Mouse (Mus musculus) midbrain, embryonic 11.5 days (tissue): Measurements from ENCODE around the gene Kng1. TPM values are rescaled to one million over a fixed set of nuclear protein-coding genes. Genes with fewer than 3 reads are reported as not detected.
A peak's percentile ranks its signal among the peaks of the same experiment; 100 is the strongest.

ENCODE experiments used
- ATAC-seq: fragments of 200-750 bp; cut with Nextera tagmentation; 2 replicates; pipeline ENCODE4 v1.8.0; 2017; ENCODE audit warnings: moderate TSS enrichment, moderate library complexity; ENCODE audit not compliant: low FRiP score
- DNase-seq: peaks from one replicate; pipeline ENCODE4 v3.0.0; 2015; ENCODE audit warnings: low spot score; ENCODE audit errors: missing footprints
- H3K27ac ChIP-seq: fragments of 300-500 bp; sonication (generic); 2 replicates; pipeline ENCODE4 v1.5.1; 2014; ENCODE audit warnings: low read depth, low read length
- H3K27me3 ChIP-seq: fragments of 300-500 bp; sonication (generic); 2 replicates; pipeline ENCODE4 v1.6.1; 2014; ENCODE audit warnings: mild to moderate bottlenecking, low read length, moderate library complexity, mixed read lengths; ENCODE audit not compliant: control insufficient read depth, insufficient read depth
- H3K36me3 ChIP-seq: fragments of 300-500 bp; sonication (generic); 2 replicates; pipeline ENCODE4 v1.6.1; 2014; ENCODE audit warnings: mild to moderate bottlenecking, low read length, moderate library complexity, mixed read lengths; ENCODE audit not compliant: control insufficient read depth, insufficient read depth
- H3K4me1 ChIP-seq: fragments of 300-500 bp; sonication (generic); 2 replicates; pipeline ENCODE4 v1.6.1; 2014; ENCODE audit warnings: low read length; ENCODE audit not compliant: control insufficient read depth, insufficient read depth
- H3K4me2 ChIP-seq: fragments of 300-500 bp; sonication (generic); 2 replicates; pipeline ENCODE4 v1.6.1; 2014; ENCODE audit warnings: mild to moderate bottlenecking, moderate library complexity
- H3K4me3 ChIP-seq: fragments of 300-500 bp; sonication (generic); 2 replicates; pipeline ENCODE4 v1.5.1; 2014; ENCODE audit warnings: low read depth, low read length
- H3K9ac ChIP-seq: fragments of 300-500 bp; sonication (generic); 2 replicates; pipeline ENCODE4 v1.6.1; 2014; ENCODE audit warnings: low read length
- H3K9me3 ChIP-seq: fragments of 300-500 bp; sonication (generic); 2 replicates; pipeline ENCODE4 v1.6.1; 2016; ENCODE audit warnings: low read length; ENCODE audit not compliant: control insufficient read depth
- WGBS: fragments of 180-500 bp; shearing (Covaris S2); extraction: QIAGEN DNeasy Blood & Tissue Kit; methylation state at CpG from one replicate; pipeline ENCODE4 v1.1.7; 2014; 5-methylcytosine and 5-hydroxymethylcytosine counted together
- polyA plus RNA-seq: library from polyadenylated mRNA; unstranded; fragments of >200 nt; fragmentation: Nextera tagmentation; extraction: Ambion mirVana; gene quantifications from 2 replicates; pipeline ENCODE4 v1.2.1, GENCODE M21; 2014

Kng1 gene
- polyA plus RNA-seq, 1 experiment from 2014 or later: not detected

DNA sequence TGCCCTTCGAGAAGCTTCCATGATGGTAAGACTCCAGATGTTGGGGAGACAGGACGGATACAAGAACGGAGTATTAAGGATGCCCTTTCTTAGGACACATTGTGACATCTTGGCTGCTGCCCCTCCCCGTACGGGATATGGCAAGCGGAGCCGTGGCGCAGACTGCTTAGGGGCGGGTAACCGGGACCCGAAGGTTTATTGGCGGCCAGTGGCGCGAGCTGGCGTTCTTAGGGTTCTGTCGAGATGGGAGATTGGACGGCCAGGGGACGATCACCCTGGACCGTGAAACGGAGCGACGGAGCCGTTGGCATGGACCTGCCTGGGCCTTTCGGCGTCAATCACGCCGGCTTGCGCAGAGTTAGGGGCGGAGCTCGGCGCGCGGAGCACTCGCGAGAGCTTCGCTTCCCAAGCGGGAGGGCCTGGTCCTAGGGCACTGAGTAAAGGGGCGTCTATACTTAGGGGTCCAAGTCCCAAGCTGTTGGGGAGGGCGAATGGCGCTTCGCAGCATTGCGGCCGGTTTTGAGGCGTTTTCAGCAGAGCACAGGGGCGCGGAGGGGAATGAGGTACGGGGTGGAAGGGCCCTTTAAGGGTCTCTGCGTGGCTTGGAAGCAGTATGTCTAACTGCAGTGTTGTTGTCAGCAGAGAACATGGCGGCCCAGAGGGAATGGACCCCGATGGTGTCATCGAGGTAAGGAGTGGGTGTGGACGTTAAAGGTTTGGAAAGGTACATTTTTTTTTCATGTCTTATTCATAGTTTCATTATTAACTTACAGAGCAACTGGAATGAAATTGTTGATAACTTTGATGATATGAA is 50.5 kb downstream of the Kng1 start:
- H3K27me3 ChIP-seq: no peaks in the 10 kb centered on the region
- DNase-seq (peak; percentile 99), ATAC-seq (peak; percentile 91)
- peak overlapping the region; percentile 100 for H3K9ac ChIP-seq
- under 1% methylated on average over 52 of the region's 52 CpGs for WGBS
- H3K4me2 ChIP-seq: peak overlapping the region; percentile 80
- peaks cover 27% of the 10 kb centered on the region for H3K36me3 ChIP-seq
- H3K27ac ChIP-seq: peak overlapping the region; percentile 92
- peak overlapping the region; percentile 83 for H3K4me3 ChIP-seq
- H3K4me1 ChIP-seq: peaks cover 18% of the 10 kb centered on the region
- H3K9me3 ChIP-seq: no peaks in the 10 kb centered on the region

- ATAC-seq (no peak), DNase-seq (peak; percentile 81)
- Histone ChIP-seq H3K9ac (peak overlapping the region; percentile 100), H3K27me3 (no peaks in the 10 kb centered on the region), H3K4me2 (peak overlapping the region; percentile 80), H3K36me3 (peaks cover 27% of the 10 kb centered on the region), H3K27ac (no peak overlapping the region), H3K4me3 (peak overlapping the region; percentile 83), H3K9me3 (no peaks in the 10 kb centered on the region), H3K4me1 (peaks cover 18% of the 10 kb centered on the region)
- WGBS: 6% methylated on average over 5 of the region's 5 CpGs
Observed at GRCm38 (mm10) chr16:23108943-23109342, 51.3 kb downstream of the Kng1 start.

DNA sequence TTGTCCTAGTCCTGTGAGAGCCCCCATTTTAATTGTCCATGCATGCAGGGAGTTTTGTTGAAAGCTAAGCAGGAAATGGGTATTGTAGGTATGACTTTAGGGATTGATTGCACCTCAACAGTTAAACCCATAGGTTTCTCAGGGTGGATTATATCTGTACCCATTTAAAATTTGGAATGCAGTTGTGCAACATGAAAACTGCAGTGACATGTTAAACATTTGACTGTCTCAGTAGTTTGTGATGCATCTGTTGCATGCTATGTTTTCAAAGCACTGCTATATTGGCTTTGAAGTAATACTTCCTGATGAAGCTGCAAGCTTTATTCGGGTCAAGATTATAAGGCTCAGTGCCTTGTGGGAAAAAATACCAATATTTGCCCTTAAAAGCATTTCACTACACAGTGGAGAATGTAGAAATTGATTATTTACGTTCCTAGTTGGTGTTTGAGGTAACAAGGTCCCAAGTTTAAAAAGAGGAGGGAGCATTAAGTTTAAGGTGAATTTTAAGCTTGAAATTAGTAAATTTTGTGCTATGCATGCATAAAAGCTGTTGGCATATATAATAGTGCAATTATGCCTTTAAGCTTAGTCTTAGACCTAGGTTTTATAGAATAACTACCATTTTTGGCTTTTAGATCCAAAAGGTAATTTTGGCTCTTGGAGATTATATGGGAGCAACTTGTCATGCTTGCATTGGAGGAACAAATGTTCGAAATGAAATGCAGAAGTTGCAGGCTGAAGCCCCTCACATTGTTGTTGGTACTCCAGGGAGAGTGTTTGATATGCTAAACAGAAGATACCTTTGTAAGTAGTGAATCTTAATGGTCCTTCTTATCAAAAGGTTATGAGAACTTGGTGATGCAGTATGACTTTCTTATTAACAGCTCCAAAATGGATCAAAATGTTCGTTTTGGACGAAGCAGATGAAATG is 52.0 kb downstream of the Kng1 start:
- Histone ChIP-seq H3K4me2 (peak overlapping the region; percentile 80), H3K9me3 (no peaks in the 10 kb centered on the region), H3K36me3 (peaks cover 27% of the 10 kb centered on the region), H3K4me3 (peak overlapping the region; percentile 83), H3K27me3 (no peaks in the 10 kb centered on the region), H3K27ac (no peak overlapping the region), H3K4me1 (peaks cover 18% of the 10 kb centered on the region), H3K9ac (peak overlapping the region; percentile 100)
- WGBS: 59% methylated on average over 5 of the region's 5 CpGs
- ATAC-seq (no peak), DNase-seq (peak; percentile 82)

DNA sequence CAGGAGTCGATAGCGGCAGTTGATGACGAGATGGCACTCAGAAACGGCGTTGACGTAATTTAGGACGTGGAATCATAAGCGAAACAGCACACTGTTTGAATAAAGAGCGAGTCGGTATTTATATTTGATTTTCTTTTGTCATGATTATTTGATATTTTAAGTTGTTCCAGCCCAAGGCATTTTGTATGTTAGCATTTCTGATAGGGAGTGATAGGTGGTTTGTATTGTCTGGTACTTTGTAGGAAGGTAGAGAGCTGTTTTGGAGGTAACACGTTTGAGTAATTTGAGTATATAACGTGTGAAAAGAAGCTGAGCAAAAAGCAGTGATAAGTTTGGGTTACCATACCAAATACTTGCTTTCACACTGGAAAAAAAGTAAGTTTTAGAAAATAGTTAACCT is 54.7 kb downstream of the Kng1 start:
- H3K4me3 ChIP-seq: no peak overlapping the region
- no peak overlapping the region for H3K4me2 ChIP-seq
- no peaks in the 10 kb centered on the region for H3K27me3 ChIP-seq
- DNase-seq: peak; percentile 54
- peaks cover 18% of the 10 kb centered on the region for H3K4me1 ChIP-seq
- no peaks in the 10 kb centered on the region for H3K9me3 ChIP-seq
- no peak overlapping the region for H3K9ac ChIP-seq
- 88% methylated on average over 12 of the region's 12 CpGs for WGBS
- no peak for ATAC-seq
- peaks cover 31% of the 10 kb centered on the region for H3K36me3 ChIP-seq
- H3K27ac ChIP-seq: no peak overlapping the region

DNA sequence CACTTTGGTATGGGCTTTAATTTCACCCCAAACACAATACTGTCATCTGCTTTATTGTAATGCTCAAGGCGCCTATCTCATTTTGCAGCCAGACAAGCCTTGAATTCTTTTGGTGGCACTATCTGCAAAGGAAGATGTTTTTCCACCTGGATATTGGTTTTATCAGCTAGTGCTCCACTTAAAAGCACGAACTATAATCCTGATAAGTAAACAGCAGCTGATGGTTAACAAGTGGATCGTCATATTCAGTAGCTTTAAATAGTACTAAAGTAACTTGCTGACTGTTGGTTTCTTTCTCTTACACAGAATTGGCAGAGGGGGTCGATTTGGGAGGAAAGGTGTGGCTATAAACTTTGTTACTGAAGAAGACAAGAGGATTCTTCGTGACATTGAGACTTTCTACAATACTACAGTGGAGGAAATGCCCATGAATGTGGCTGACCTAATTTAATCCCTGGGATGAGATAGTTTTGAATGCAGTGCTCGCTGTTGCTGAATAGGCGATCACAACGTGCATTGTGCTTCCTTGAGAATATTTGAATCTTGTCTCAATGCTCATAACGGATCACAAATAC is 55.3 kb downstream of the Kng1 start:
- DNase-seq (peak; percentile 91), ATAC-seq (no peak)
- Histone ChIP-seq H3K4me1 (peaks cover 18% of the 10 kb centered on the region), H3K36me3 (peaks cover 31% of the 10 kb centered on the region), H3K4me2 (no peak overlapping the region), H3K9ac (no peak overlapping the region), H3K27ac (no peak overlapping the region), H3K9me3 (no peaks in the 10 kb centered on the region), H3K4me3 (no peak overlapping the region), H3K27me3 (no peaks in the 10 kb centered on the region)
- WGBS: 60% methylated on average over 9 of the region's 9 CpGs

GRCm38 (mm10) chr16:23113903-23114302 is 56.2 kb downstream of the Kng1 start:
- Histone ChIP-seq H3K9me3 (no peaks in the 10 kb centered on the region), H3K9ac (no peak overlapping the region), H3K4me2 (no peak overlapping the region), H3K27me3 (no peaks in the 10 kb centered on the region), H3K27ac (no peak overlapping the region), H3K4me1 (peaks cover 17% of the 10 kb centered on the region), H3K4me3 (no peak overlapping the region), H3K36me3 (peaks cover 29% of the 10 kb centered on the region)
- ATAC-seq (no peak), DNase-seq (peak; percentile 80)

DNA sequence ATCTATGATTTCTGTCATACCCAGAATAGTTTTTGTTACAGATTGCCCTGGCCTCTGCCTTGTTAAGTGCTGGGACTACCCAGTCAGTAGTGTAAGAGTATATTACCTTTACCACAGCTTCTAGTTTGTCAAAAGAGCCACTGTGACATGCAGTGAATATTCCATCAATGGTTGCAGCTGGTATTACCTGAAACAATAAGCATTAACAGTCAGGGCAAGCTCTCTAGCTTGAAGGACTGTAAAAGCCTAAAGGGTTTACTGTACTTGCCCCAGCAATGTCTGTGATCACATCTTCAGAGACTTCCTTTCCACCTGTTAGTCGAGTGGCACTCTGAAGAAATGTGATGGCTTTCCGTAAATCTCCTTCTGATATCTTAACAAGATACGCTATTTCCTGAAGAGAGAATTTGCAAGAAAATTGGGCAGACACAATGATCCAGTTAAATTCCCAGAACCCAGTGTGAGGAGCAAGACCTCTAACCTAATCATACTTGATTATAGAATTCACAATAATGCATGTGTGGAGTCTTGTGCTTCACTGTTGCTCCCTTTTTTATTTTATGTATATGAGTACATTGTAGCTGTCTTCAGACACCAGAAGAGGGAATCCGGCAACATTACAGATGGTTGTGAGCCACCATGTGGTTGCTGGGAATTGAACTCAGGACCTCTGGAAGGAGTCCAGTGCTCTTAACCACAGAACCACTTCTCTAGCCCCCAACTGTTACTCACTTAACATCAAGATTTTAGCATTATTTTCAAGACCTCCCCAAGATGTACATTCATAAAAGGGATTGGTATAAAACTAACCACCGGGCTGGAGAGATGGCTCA is 56.9 kb downstream of the Kng1 start:
- H3K9ac ChIP-seq: no peak overlapping the region
- no peaks in the 10 kb centered on the region for H3K27me3 ChIP-seq
- no peaks in the 10 kb centered on the region for H3K9me3 ChIP-seq
- ATAC-seq (peak; percentile 51), DNase-seq (peak; percentile 84)
- H3K4me2 ChIP-seq: no peak overlapping the region
- peaks cover 24% of the 10 kb centered on the region for H3K36me3 ChIP-seq
- H3K27ac ChIP-seq: no peak overlapping the region
- H3K4me1 ChIP-seq: peaks cover 10% of the 10 kb centered on the region
- no peak overlapping the region for H3K4me3 ChIP-seq
- 72% methylated on average over 5 of the region's 5 CpGs for WGBS

DNA sequence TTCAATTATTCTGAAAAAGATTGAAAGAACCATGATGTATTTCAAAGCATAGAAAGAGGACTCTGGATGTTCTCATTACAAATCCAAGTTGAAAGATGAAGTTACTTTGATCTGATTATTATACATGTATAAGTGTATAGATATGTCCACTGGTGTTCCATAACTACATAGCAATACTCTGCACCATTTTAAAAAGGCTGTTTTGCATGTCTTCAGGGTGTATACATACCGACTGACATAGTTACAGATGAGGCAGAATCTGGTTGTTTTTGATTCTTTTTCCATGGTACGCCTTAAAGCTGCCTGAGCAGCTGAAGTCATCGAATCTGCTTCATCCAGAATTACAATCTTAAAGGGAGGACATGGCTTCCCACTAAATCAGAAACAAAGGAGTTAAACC is 57.8 kb downstream of the Kng1 start:
- no peak overlapping the region for H3K4me2 ChIP-seq
- ATAC-seq: no peak
- H3K27me3 ChIP-seq: no peaks in the 10 kb centered on the region
- no peak overlapping the region for H3K9ac ChIP-seq
- no peaks in the 10 kb centered on the region for H3K9me3 ChIP-seq
- H3K4me3 ChIP-seq: no peak overlapping the region
- no peak for DNase-seq
- H3K36me3 ChIP-seq: peaks cover 18% of the 10 kb centered on the region
- 0 out of 2 replicates have a peak, but pooled peaks cover 5% of the 10 kb centered on the region for H3K4me1 ChIP-seq
- 81% methylated on average over 3 of the region's 3 CpGs for WGBS
- H3K27ac ChIP-seq: no peak overlapping the region
